Mouse (Mus musculus) brain, embryonic 14.5 days (tissue): ENCODE data around the gene Ino80e.

Experiments used
- CTCF ChIP-seq: fragments of 200-500 bp; IDR thresholded peaks from 2 replicates; pipeline ENCODE4 v1.5.1; 2012; ENCODE audit warnings: inconsistent platforms, mild to moderate bottlenecking, moderate library complexity, borderline replicate concordance; ENCODE audit not compliant: insufficient read depth, insufficient read length; ENCODE audit errors: extremely low read depth
- POLR2A ChIP-seq: fragments of 200-500 bp; IDR thresholded peaks from 2 replicates; pipeline ENCODE4 v1.6.1; 2012; ENCODE audit warnings: mild to moderate bottlenecking, inconsistent platforms, borderline replicate concordance; ENCODE audit not compliant: poor library complexity, insufficient read depth, insufficient read length, severe bottlenecking; ENCODE audit errors: extremely low read depth

- no peak for TF ChIP-seq CTCF
- no peak for TF ChIP-seq POLR2A
These were observed 52.3 kb downstream of the Ino80e start for GRCm38 (mm10) chr7:126809723-126810369.
